Mouse (Mus musculus) CH12.LX (cell line): ENCODE results near the gene Pcbd2. TPM values are rescaled to one million over a fixed set of nuclear protein-coding genes. Genes with fewer than 3 reads are reported as not detected.
A peak's percentile ranks its signal among the peaks of the same experiment; 100 is the strongest.

Experiments
- DNase-seq: peaks from one replicate; pipeline ENCODE4 v3.0.0-alpha.2; 2013; ENCODE audit errors: extremely low read depth
- H3K27ac ChIP-seq: 2 replicates; pipeline ENCODE4 v1.5.1; 2012; ENCODE audit warnings: low read depth, mild to moderate bottlenecking, control low read depth, moderate library complexity; ENCODE audit not compliant: insufficient read depth
- H3K27me3 ChIP-seq: replicated peaks from 2 replicates; pipeline ENCODE3; 2012; ENCODE audit warnings: inconsistent platforms
- H3K36me3 ChIP-seq, 2 experiments: replicated peaks in 1 of 2; 2 replicates each; pipeline versions ENCODE3 to v1.6.1; 2012; ENCODE audit warnings: inconsistent platforms in 1 of 2, low read length in 1 of 2, mild to moderate bottlenecking in 1 of 2, mixed read lengths in 1 of 2, moderate library complexity in 1 of 2; ENCODE audit not compliant: control insufficient read depth in 1 of 2, insufficient read depth in 1 of 2
- H3K4me1 ChIP-seq, 2 experiments: 2 replicates each; pipeline ENCODE4 v1.6.1; 2012; ENCODE audit warnings: inconsistent platforms in 1 of 2, moderate library complexity in 1 of 2; ENCODE audit not compliant: insufficient read depth in 2 of 2, control insufficient read depth in 1 of 2
- H3K4me2 ChIP-seq: 2 replicates; pipeline ENCODE4 v1.6.1; 2012; ENCODE audit warnings: low read depth, mild to moderate bottlenecking, control low read depth; ENCODE audit not compliant: poor library complexity, insufficient read depth, severe bottlenecking
- H3K4me3 ChIP-seq, 3 experiments: fragments of 150-350 bp in 1 of 3; sonication (generic) in 1 of 3; replicated peaks in 1 of 3; 2 replicates each; pipeline versions ENCODE3 to v1.5.1; 2011 to 2012; ENCODE audit warnings: low read depth in 2 of 3, low read length in 2 of 3, mild to moderate bottlenecking in 2 of 3, moderate library complexity in 2 of 3, control low read depth in 1 of 3, improper control_type of control experiment in 1 of 3, inconsistent platforms in 1 of 3, mixed read lengths in 1 of 3; ENCODE audit not compliant: poor library complexity in 1 of 3
- H3K79me2 ChIP-seq: replicated peaks from 2 replicates; pipeline ENCODE4 v1.6.1; 2012; ENCODE audit warnings: mild to moderate bottlenecking, moderate library complexity; ENCODE audit not compliant: control insufficient read depth, poor library complexity, insufficient read depth, severe bottlenecking; ENCODE audit errors: extremely low read depth
- H3K9ac ChIP-seq: 2 replicates; pipeline ENCODE4 v1.6.1; 2012; ENCODE audit warnings: low read depth, mild to moderate bottlenecking, control low read depth, moderate library complexity; ENCODE audit not compliant: insufficient read depth
- H3K9me3 ChIP-seq: replicated peaks from 2 replicates; pipeline ENCODE3; 2012; ENCODE audit warnings: low read length, inconsistent platforms, mixed read lengths
- BHLHE40 ChIP-seq: IDR thresholded peaks from 2 replicates; pipeline ENCODE4 v1.6.1; 2011; ENCODE audit warnings: mild to moderate bottlenecking, low read depth, low read length, improper control_type of control experiment
- CHD1 ChIP-seq: IDR thresholded peaks from 2 replicates; pipeline ENCODE4 v1.6.1; 2012; ENCODE audit warnings: low read depth, low read length, improper control_type of control experiment, inconsistent platforms
- CTCF ChIP-seq, 2 experiments: IDR thresholded peaks in 1 of 2; conservative IDR thresholded peaks in 1 of 2; 2 replicates each; pipeline ENCODE4 v1.5.1; 2011 to 2012; ENCODE audit warnings: low read depth in 2 of 2, low read length in 2 of 2, improper control_type of control experiment in 1 of 2, inconsistent platforms in 1 of 2, mild to moderate bottlenecking in 1 of 2, moderate library complexity in 1 of 2
- E2F4 ChIP-seq: IDR thresholded peaks from 2 replicates; pipeline ENCODE4 v1.6.1; 2011; ENCODE audit warnings: low read depth, low read length, improper control_type of control experiment; ENCODE audit not compliant: insufficient replicate concordance
- ELF1 ChIP-seq: IDR thresholded peaks from 2 replicates; pipeline ENCODE4 v1.6.1; 2014; ENCODE audit warnings: low read depth, mild to moderate bottlenecking, inconsistent platforms, low read length, improper control_type of control experiment
- EP300 ChIP-seq: IDR thresholded peaks from 2 replicates; pipeline ENCODE4 v1.6.1; 2011; ENCODE audit warnings: low read length, improper control_type of control experiment
- ETS1 ChIP-seq: conservative IDR thresholded peaks from 2 replicates; pipeline ENCODE4 v1.6.1; 2012; ENCODE audit warnings: low read depth, mild to moderate bottlenecking, inconsistent platforms, low read length, improper control_type of control experiment, moderate library complexity
- HCFC1 ChIP-seq: IDR thresholded peaks from 2 replicates; pipeline ENCODE4 v1.6.1; 2012; ENCODE audit warnings: low read depth, mild to moderate bottlenecking, inconsistent platforms, low read length, improper control_type of control experiment
- IRF4 ChIP-seq: IDR thresholded peaks from 2 replicates; pipeline ENCODE4 v1.6.1; 2014; ENCODE audit warnings: low read depth, mild to moderate bottlenecking, inconsistent platforms, low read length, improper control_type of control experiment
- KAT2A ChIP-seq: IDR thresholded peaks from 2 replicates; pipeline ENCODE4 v1.6.1; 2012; ENCODE audit warnings: low read length, improper control_type of control experiment, inconsistent platforms; ENCODE audit not compliant: insufficient replicate concordance
- MAFK ChIP-seq: IDR thresholded peaks from 2 replicates; pipeline ENCODE4 v1.6.1; 2011; ENCODE audit warnings: low read length, improper control_type of control experiment; ENCODE audit not compliant: insufficient replicate concordance
- MAX ChIP-seq: IDR thresholded peaks from 2 replicates; pipeline ENCODE4 v1.6.1; 2011; ENCODE audit warnings: low read length, improper control_type of control experiment
- MAZ ChIP-seq: IDR thresholded peaks from 2 replicates; pipeline ENCODE4 v1.6.1; 2012; ENCODE audit warnings: low read depth, mild to moderate bottlenecking, inconsistent platforms, low read length, improper control_type of control experiment, moderate library complexity
- NRF1 ChIP-seq: IDR thresholded peaks from 2 replicates; pipeline ENCODE4 v1.6.1; 2014; ENCODE audit warnings: low read depth, mild to moderate bottlenecking, inconsistent platforms, low read length, improper control_type of control experiment, moderate library complexity
- PAX5 ChIP-seq: IDR thresholded peaks from 2 replicates; pipeline ENCODE4 v1.6.1; 2012; ENCODE audit warnings: low read length, inconsistent platforms, mixed read lengths
- POLR2A ChIP-seq: IDR thresholded peaks from 2 replicates; pipeline ENCODE4 v1.6.1; 2011; ENCODE audit warnings: low read depth, mild to moderate bottlenecking, improper control_type of control experiment, low read length
- POLR2AphosphoS2 ChIP-seq: IDR thresholded peaks from 2 replicates; pipeline ENCODE4 v1.6.1; 2011; ENCODE audit warnings: low read depth, low read length, improper control_type of control experiment
- RCOR1 ChIP-seq: conservative IDR thresholded peaks from 2 replicates; pipeline ENCODE4 v1.6.1; 2012; ENCODE audit warnings: low read depth, mild to moderate bottlenecking, inconsistent platforms, low read length, improper control_type of control experiment
- SIN3A ChIP-seq: IDR thresholded peaks from 2 replicates; pipeline ENCODE4 v1.6.1; 2012; ENCODE audit warnings: low read length, improper control_type of control experiment, inconsistent platforms
- TBP ChIP-seq: conservative IDR thresholded peaks from 2 replicates; pipeline ENCODE4 v1.6.1; 2011; ENCODE audit warnings: low read depth, low read length, improper control_type of control experiment
- TCF12 ChIP-seq: IDR thresholded peaks from 2 replicates; pipeline ENCODE4 v1.6.1; 2014; ENCODE audit warnings: low read depth, mild to moderate bottlenecking, inconsistent platforms, low read length, improper control_type of control experiment
- USF1 ChIP-seq: IDR thresholded peaks from 2 replicates; pipeline ENCODE4 v1.6.1; 2014; ENCODE audit warnings: low read depth, mild to moderate bottlenecking, inconsistent platforms, low read length, improper control_type of control experiment
- ZKSCAN1 ChIP-seq: IDR thresholded peaks from 2 replicates; pipeline ENCODE4 v1.6.1; 2012; ENCODE audit warnings: low read depth, inconsistent platforms, low read length, improper control_type of control experiment, borderline replicate concordance
- dilution Hi-C: fragments of 300-500 bp; cut with MboI; formaldehyde crosslinking; loops from 2 replicates; pipeline ENCODE4 v1.14.3; 2020; ENCODE audit warnings: low sequenced_read_pairs; ENCODE audit not compliant: extremely low pct_unique_long_range_greater_than_20kb, extremely low pct_ligation_motif_present
- in situ Hi-C: fragments of 300-500 bp; cut with MboI; formaldehyde crosslinking; loops from 3 replicates; pipeline ENCODE4 v1.14.3; 2019; ENCODE audit warnings: low sequenced_read_pairs, low pct_ligation_motif_present, low pct_unique_long_range_greater_than_20kb, mixed read lengths
- polyA plus RNA-seq: library from polyadenylated mRNA; unstranded; fragments of >175 nt; gene quantifications from 2 replicates; pipeline ENCODE4 v1.2.1, GENCODE M21; 2012; ENCODE audit warnings: low read depth; ENCODE audit not compliant: insufficient read length
- total RNA-seq, 2 experiments: library from RNA; depleted of rRNA; stranded (reverse); fragments of 300-350 nt in 1 of 2; fragments of >200 nt in 1 of 2; gene quantifications; 2 replicates each; pipeline ENCODE4 v1.2.3; 2012 to 2014

Gene Pcbd2
- total and polyA plus RNA-seq, 3 experiments = 20.6 to 44.9 (median 32.1) TPM

- no peaks in the 10 kb centered on the region for H3K4me1 ChIP-seq
- no peak overlapping the region for H3K4me3 ChIP-seq
- H3K36me3 ChIP-seq = no peaks in the 10 kb centered on the region
- no peak overlapping the region for H3K27ac ChIP-seq
- DNase-seq = no peak
- in situ Hi-C loops (no loop called here), dilution Hi-C loops (no loop called here)
- no peak overlapping the region for H3K9ac ChIP-seq
- H3K4me2 ChIP-seq = no peak overlapping the region
- no peaks in the 10 kb centered on the region for H3K79me2 ChIP-seq
- peaks cover 3% of the 10 kb centered on the region for H3K27me3 ChIP-seq
- peaks cover 2% of the 10 kb centered on the region for H3K9me3 ChIP-seq
- TF ChIP-seq HCFC1 (no peak), RCOR1 (no peak), KAT2A (no peak), POLR2AphosphoS2 (no peak), CHD1 (no peak), MAFK (no peak), MAZ (no peak)
These were observed 95.3 kb downstream of the Pcbd2 start for GRCm38 (mm10) chr13:55822499-55822898.

- Histone ChIP-seq H3K9ac (no peak overlapping the region), H3K4me3 (no peak overlapping the region), H3K36me3 (no peaks in the 10 kb centered on the region), H3K9me3 (peaks cover 8% of the 10 kb centered on the region), H3K27ac (no peak overlapping the region), H3K27me3 (peaks cover 4% of the 10 kb centered on the region), H3K4me2 (no peak overlapping the region), H3K4me1 (no peaks in the 10 kb centered on the region), H3K79me2 (no peaks in the 10 kb centered on the region)
- DNase-seq = no peak
- dilution Hi-C loops = no loop called here
- in situ Hi-C loops = no loop called here
- TF ChIP-seq KAT2A = no peak
- TF ChIP-seq CTCF (conservative IDR thresholded peaks at IDR 0.05 in 1 of 2, IDR thresholded peaks at IDR 0.05 in 1 of 2; ENCODE audit: low read depth in 2 of 2, low read length in 2 of 2) = peak in 1 of 2 experiments; percentile 8; a peak in 1 of 4 replicates
These were observed 97.2 kb downstream of the Pcbd2 start for GRCm38 (mm10) chr13:55824151-55824945.

- dilution Hi-C loops (no loop called here), in situ Hi-C loops (no loop called here)
- no peak for DNase-seq
- H3K9me3 ChIP-seq = peaks cover 8% of the 10 kb centered on the region
- H3K27ac ChIP-seq = no peak overlapping the region
- H3K4me1 ChIP-seq = no peaks in the 10 kb centered on the region
- H3K9ac ChIP-seq = no peak overlapping the region
- no peaks in the 10 kb centered on the region for H3K36me3 ChIP-seq
- no peaks in the 10 kb centered on the region for H3K79me2 ChIP-seq
- H3K4me3 ChIP-seq = no peak overlapping the region
- peaks cover 4% of the 10 kb centered on the region for H3K27me3 ChIP-seq
- no peak overlapping the region for H3K4me2 ChIP-seq
- TF ChIP-seq POLR2A (no peak), BHLHE40 (no peak), CTCF (conservative IDR thresholded peaks at IDR 0.05 in 1 of 2, IDR thresholded peaks at IDR 0.05 in 1 of 2; ENCODE audit: low read depth in 2 of 2, low read length in 2 of 2) (no peak), EP300 (no peak), ELF1 (no peak), HCFC1 (no peak), POLR2AphosphoS2 (no peak), PAX5 (no peak), SIN3A (no peak), ETS1 (no peak), KAT2A (no peak), E2F4 (no peak), USF1 (no peak), NRF1 (no peak), TBP (no peak), CHD1 (no peak), MAX (no peak), ZKSCAN1 (no peak), TCF12 (no peak), IRF4 (no peak)
- TF ChIP-seq, all 38 proteins: peak for 0
These were observed 98.1 kb downstream of the Pcbd2 start for GRCm38 (mm10) chr13:55825245-55825681.
